Mouse (Mus musculus): ENCODE measurements around the gene Hist1h3h.
"Not testable (repeated sequence)": the region's sequence is repeated elsewhere in the genome, so short reads cannot be mapped to it uniquely, and the experiment has no call there.

- not testable (repeated sequence) for TF ChIP-seq CTCF, EP300 (IDR thresholded peaks at IDR 0.05; ENCODE audit: low read depth)
Observed at GRCm38 (mm10) chr13:21721757-21722372, 4.4 kb downstream of the Hist1h3h start, which contains the start of gene Hist1h2bm.

All from heart, postnatal 0 days (tissue).